Mouse (Mus musculus): Measurements from ENCODE around the gene Adsl. TPM values are rescaled to one million over a fixed set of nuclear protein-coding genes. Genes with fewer than 3 reads are reported as not detected.

Gene Adsl
- polyA plus RNA-seq (2021; fragmentation: Nextera tagmentation) = 46.8 and 53.2 TPM in 2 replicates
- long read RNA-seq, experiment 1, transcript Adsl-201 (13 exons, 3,711 nt) = major isoform, 94 of 106 reads
- long read RNA-seq, experiment 1, partial matches to known transcripts = 9 of 106 reads
- long read RNA-seq, experiment 1, other reads (novel, unspliced or antisense) = 3 of 106 reads
- long read RNA-seq, experiment 2, transcript Adsl-201 (13 exons, 3,711 nt) = major isoform, 329 of 354 reads
- long read RNA-seq, experiment 2, partial matches to known transcripts = 3 of 354 reads
- long read RNA-seq, experiment 2, other reads (novel, unspliced or antisense) = 22 of 354 reads

DNA sequence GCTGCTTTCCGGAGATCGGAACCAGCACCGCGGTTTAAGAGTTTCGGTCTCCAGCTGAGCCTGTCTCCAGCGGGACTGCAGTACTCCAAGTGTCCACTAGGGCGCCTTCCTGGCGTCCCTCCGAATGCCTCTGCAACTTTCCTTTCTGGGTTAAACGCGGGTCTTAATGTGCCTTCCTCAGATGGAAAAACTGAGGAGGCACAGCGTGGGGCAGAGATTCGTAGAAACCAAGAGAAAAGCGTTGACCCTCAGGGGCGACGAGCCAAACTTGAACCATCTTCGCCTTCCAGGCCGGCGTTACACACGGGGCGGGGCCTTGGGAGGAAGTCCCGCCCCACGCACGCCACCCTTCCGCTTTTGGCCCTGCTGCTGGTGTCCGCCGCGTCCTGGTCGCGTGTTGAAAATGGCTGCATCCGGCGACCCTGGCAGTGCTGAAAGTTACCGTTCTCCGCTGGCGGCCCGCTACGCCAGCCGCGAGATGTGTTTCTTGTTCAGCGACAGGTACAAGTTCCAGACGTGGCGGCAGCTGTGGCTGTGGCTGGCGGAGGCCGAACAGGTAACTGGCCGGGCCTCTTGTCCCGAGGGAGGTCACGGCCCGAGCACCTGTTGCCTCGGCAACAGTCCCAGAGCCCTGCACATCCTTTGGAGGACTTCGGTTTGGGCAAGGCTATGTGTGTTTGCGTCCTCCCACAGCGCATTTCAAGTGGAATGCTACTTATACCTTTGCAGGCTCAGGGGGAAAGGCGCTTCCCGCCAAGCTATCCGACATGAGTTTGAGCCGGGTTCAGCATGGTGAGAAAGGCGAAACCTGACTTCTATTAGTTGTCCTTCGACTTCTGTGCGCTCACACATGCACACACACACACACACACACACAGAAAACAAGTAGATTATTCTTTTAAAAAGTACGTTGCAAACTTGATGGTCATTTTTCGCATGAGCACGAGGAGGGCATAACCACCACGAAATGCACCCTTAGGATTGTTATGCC, at the start of gene Adsl:
Gene Adsl, plus strand, starts transcription at position 346 of the 991 bp plus-strand sequence.

DNA sequence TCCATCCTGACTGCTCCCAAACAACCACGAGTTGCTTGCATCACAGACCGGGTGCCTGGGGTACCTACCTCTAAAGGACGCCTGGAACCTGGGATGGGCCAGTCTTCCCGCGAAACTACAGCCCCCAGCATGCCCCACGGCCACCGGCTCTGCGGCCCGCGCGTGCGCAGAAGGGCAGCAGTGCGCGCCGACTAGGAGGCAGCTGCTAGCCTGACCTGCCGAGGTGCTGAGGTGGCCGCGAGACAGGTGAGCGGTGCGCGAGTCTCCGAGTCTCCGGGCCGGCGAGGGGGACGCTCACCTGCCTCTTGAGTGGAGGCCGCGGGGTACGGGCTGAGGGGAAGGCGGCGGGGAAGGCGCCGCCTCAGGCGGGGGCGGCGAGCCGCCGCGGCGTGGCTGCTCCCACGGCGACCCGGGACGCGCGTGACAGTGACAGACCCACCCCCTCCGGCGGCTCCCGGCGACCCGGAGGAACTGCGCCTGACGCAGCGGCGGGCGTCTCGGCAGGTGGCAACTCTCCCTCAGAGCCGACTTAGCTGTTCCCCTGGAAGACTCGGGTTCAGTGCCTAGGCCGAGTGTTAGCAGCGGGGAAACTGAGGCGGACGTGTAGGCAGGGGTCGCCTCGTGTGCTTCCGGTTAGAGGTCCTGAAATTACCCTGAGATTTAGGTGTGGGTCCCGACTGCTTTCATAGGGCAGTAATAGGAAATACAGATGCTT, 29.5 kb downstream of the Adsl start, which contains the start of gene Sgsm3:
Gene Sgsm3, plus strand, starts transcription at position 146 of the 715 bp plus-strand sequence.

Small RNA genes within 50 kb of the gene (microRNA-seq; reads per million reads assigned to microRNA genes)
- gene Mir5113 = 13.3 reads per million, percentile 36 among the genes with 10 or more reads in this experiment

Other genes with a start within 250 kb of the Adsl start
- 4.6 and 9.0 TPM in 2 replicates for gene Tnrc6b, start 237.2 kb upstream of the Adsl start, polyA plus RNA-seq (2021; fragmentation: Nextera tagmentation)
- 35.6 and 40.3 TPM in 2 replicates for gene Sgsm3, start 29.3 kb downstream of the Adsl start, polyA plus RNA-seq (2021; fragmentation: Nextera tagmentation)
- gene Mrtfa, start 242.3 kb downstream of the Adsl start, polyA plus RNA-seq (2021; fragmentation: Nextera tagmentation) = 25.0 and 43.4 TPM in 2 replicates